Mouse (Mus musculus) midbrain, postnatal 0 days (tissue): ENCODE measurements around the gene Ldhal6b. TPM values are rescaled to one million over a fixed set of nuclear protein-coding genes. Genes with fewer than 3 reads are reported as not detected.

Experiments used
- ATAC-seq: fragments of 200-750 bp; cut with Nextera tagmentation; 2 replicates; pipeline ENCODE4 v1.8.0; 2017; ENCODE audit warnings: moderate number of reproducible peaks, mild to moderate bottlenecking, moderate TSS enrichment, moderate library complexity; ENCODE audit not compliant: low FRiP score
- DNase-seq: peaks from one replicate; pipeline ENCODE4 v3.0.0-alpha.2; 2015; ENCODE audit warnings: low spot score
- H3K27ac ChIP-seq: fragments of 300-500 bp; sonication (generic); 2 replicates; pipeline ENCODE4 v1.5.1; 2014; ENCODE audit warnings: low read depth, mild to moderate bottlenecking, low read length, mixed read lengths
- H3K27me3 ChIP-seq: fragments of 300-500 bp; sonication (generic); 2 replicates; pipeline ENCODE4 v1.6.1; 2014; ENCODE audit warnings: low read length, control low read depth, mixed read lengths; ENCODE audit not compliant: insufficient read depth
- H3K36me3 ChIP-seq: fragments of 300-500 bp; sonication (generic); 2 replicates; pipeline ENCODE4 v1.6.1; 2014; ENCODE audit warnings: low read length, control low read depth, mixed read lengths; ENCODE audit not compliant: insufficient read depth
- H3K4me1 ChIP-seq: fragments of 300-500 bp; sonication (generic); 2 replicates; pipeline ENCODE4 v1.6.1; 2014; ENCODE audit warnings: mild to moderate bottlenecking, control low read depth, antibody characterized with exemption, low read length, mixed read lengths; ENCODE audit not compliant: insufficient read depth
- H3K4me2 ChIP-seq: fragments of 300-500 bp; sonication (generic); 2 replicates; pipeline ENCODE4 v1.6.1; 2014; ENCODE audit warnings: low read depth, mild to moderate bottlenecking, low read length, mixed read lengths; ENCODE audit not compliant: poor library complexity, severe bottlenecking
- H3K4me3 ChIP-seq: fragments of 300-500 bp; sonication (generic); 2 replicates; pipeline ENCODE4 v1.5.1; 2014; ENCODE audit warnings: low read depth, mild to moderate bottlenecking, low read length, moderate library complexity
- H3K9ac ChIP-seq: fragments of 300-500 bp; sonication (generic); replicated peaks from 2 replicates; pipeline ENCODE4 v1.6.1; 2014; ENCODE audit warnings: mild to moderate bottlenecking, low read length, moderate library complexity, mixed read lengths; ENCODE audit not compliant: poor library complexity, severe bottlenecking
- H3K9me3 ChIP-seq: fragments of 300-500 bp; sonication (generic); 2 replicates; pipeline ENCODE4 v1.6.1; 2016; ENCODE audit warnings: low read length, control low read depth
- CTCF ChIP-seq: IDR thresholded peaks from 2 replicates; pipeline ENCODE4 v1.5.1; 2016; ENCODE audit warnings: antibody characterized with exemption, mild to moderate bottlenecking
- WGBS: fragments of 180-500 bp; shearing (Covaris S2); extraction: QIAGEN DNeasy Blood & Tissue Kit; methylation state at CpG from one replicate; pipeline ENCODE4 v1.1.7; 2014; 5-methylcytosine and 5-hydroxymethylcytosine counted together
- polyA plus RNA-seq: library from polyadenylated mRNA; unstranded; fragments of >200 nt; fragmentation: Nextera tagmentation; extraction: Ambion mirVana; gene quantifications from 2 replicates; pipeline ENCODE4 v1.2.1, GENCODE M21; 2015
- total RNA-seq: library from RNA; depleted of rRNA; stranded (reverse); fragments of >200 nt; gene quantifications from 2 replicates; pipeline ENCODE4 v1.2.3, GENCODE M21; 2014

Ldhal6b gene
- total and polyA plus RNA-seq, 2 experiments from 2014 or later, result 0.10 to 0.55 TPM

- no peak for TF ChIP-seq CTCF
- Histone ChIP-seq H3K27ac (0 out of 2 replicates have a peak overlapping the region, but pooled peaks have one; percentile 7), H3K27me3 (0 out of 2 replicates have a peak, but pooled peaks cover 7% of the 10 kb centered on the region), H3K4me3 (no peak overlapping the region), H3K9me3 (no peaks in the 10 kb centered on the region), H3K9ac (no peak overlapping the region), H3K4me2 (no peak overlapping the region), H3K4me1 (no peaks in the 10 kb centered on the region), H3K36me3 (no peaks in the 10 kb centered on the region; the same call in 1 of the 2 replicates)
- ATAC-seq (no peak), DNase-seq (no peak)
- 53% methylated on average over 6 of the region's 6 CpGs for WGBS
Measured at GRCm38 (mm10) chr17:5407030-5407429, 11.5 kb downstream of the Ldhal6b start.

GRCm38 (mm10) chr17:5406566-5406965 is 12.0 kb downstream of the Ldhal6b start:
- 0 out of 2 replicates have a peak overlapping the region, but pooled peaks have one; percentile 7 for H3K27ac ChIP-seq
- H3K4me1 ChIP-seq, result no peaks in the 10 kb centered on the region
- H3K4me2 ChIP-seq, result no peak overlapping the region
- TF ChIP-seq CTCF, result no peak
- H3K4me3 ChIP-seq, result no peak overlapping the region
- H3K9ac ChIP-seq, result no peak overlapping the region
- 0 out of 2 replicates have a peak, but pooled peaks cover 7% of the 10 kb centered on the region for H3K27me3 ChIP-seq
- H3K36me3 ChIP-seq, result no peaks in the 10 kb centered on the region; the same call in 1 of the 2 replicates
- whole genome bisulfite sequencing, result 37% methylated on average over 10 of the region's 10 CpGs
- ATAC-seq, result no peak
- no peak for DNase-seq
- H3K9me3 ChIP-seq, result no peaks in the 10 kb centered on the region

- Histone ChIP-seq H3K36me3 (no peaks in the 10 kb centered on the region), H3K9ac (no peak overlapping the region), H3K4me2 (no peak overlapping the region), H3K27me3 (0 out of 2 replicates have a peak, but pooled peaks cover 7% of the 10 kb centered on the region), H3K4me1 (no peaks in the 10 kb centered on the region), H3K27ac (no peak overlapping the region), H3K4me3 (no peak overlapping the region), H3K9me3 (no peaks in the 10 kb centered on the region)
- DNase-seq (no peak), ATAC-seq (no peak)
- TF ChIP-seq CTCF, result no peak
- 91% methylated on average over 6 of the region's 6 CpGs for WGBS
Measured at GRCm38 (mm10) chr17:5403885-5404284, 14.7 kb downstream of the Ldhal6b start.

GRCm38 (mm10) chr17:5402624-5403023 is 15.9 kb downstream of the Ldhal6b start:
- WGBS, result 22% methylated on average over 8 of the region's 8 CpGs
- Histone ChIP-seq H3K9ac (no peak overlapping the region), H3K27ac (no peak overlapping the region), H3K27me3 (0 out of 2 replicates have a peak, but pooled peaks cover 7% of the 10 kb centered on the region), H3K4me3 (no peak overlapping the region), H3K36me3 (no peaks in the 10 kb centered on the region), H3K4me2 (no peak overlapping the region), H3K9me3 (no peaks in the 10 kb centered on the region), H3K4me1 (no peaks in the 10 kb centered on the region)
- DNase-seq (peak; percentile 78), ATAC-seq (peak; percentile 57; the same call in 1 of the 2 replicates)
- peak; percentile 80 for TF ChIP-seq CTCF

- Histone ChIP-seq H3K4me3 (no peak overlapping the region), H3K9ac (no peak overlapping the region), H3K9me3 (no peaks in the 10 kb centered on the region), H3K4me2 (no peak overlapping the region), H3K27ac (no peak overlapping the region), H3K27me3 (0 out of 2 replicates have a peak, but pooled peaks cover 7% of the 10 kb centered on the region), H3K4me1 (no peaks in the 10 kb centered on the region), H3K36me3 (no peaks in the 10 kb centered on the region)
- ATAC-seq (0 out of 2 replicates have a peak, but pooled peaks have one; percentile 62), DNase-seq (peak; percentile 55)
- 8% methylated on average over 9 of the region's 9 CpGs for WGBS
- TF ChIP-seq CTCF, result peak; percentile 79
Measured at GRCm38 (mm10) chr17:5402069-5402468, 16.5 kb downstream of the Ldhal6b start.

- no peak overlapping the region for H3K4me2 ChIP-seq
- no peaks in the 10 kb centered on the region for H3K36me3 ChIP-seq
- ATAC-seq (no peak), DNase-seq (no peak)
- H3K27me3 ChIP-seq, result 0 out of 2 replicates have a peak, but pooled peaks cover 7% of the 10 kb centered on the region
- no peaks in the 10 kb centered on the region for H3K9me3 ChIP-seq
- no peak overlapping the region for H3K27ac ChIP-seq
- H3K4me3 ChIP-seq, result no peak overlapping the region
- no peak for TF ChIP-seq CTCF
- 92% methylated on average over 10 of the region's 10 CpGs for WGBS
- H3K9ac ChIP-seq, result no peak overlapping the region
- no peaks in the 10 kb centered on the region for H3K4me1 ChIP-seq
Measured at GRCm38 (mm10) chr17:5401288-5401687, 17.3 kb downstream of the Ldhal6b start.
